Mouse (Mus musculus): ENCODE measurements around the gene Crb3. TPM values are rescaled to one million over a fixed set of nuclear protein-coding genes. Genes with fewer than 3 reads are reported as not detected.
A peak's percentile ranks its signal among the peaks of the same experiment; 100 is the strongest.

Gene Crb3
- polyA plus RNA-seq, 1 experiment, result 6.3 TPM

DNA sequence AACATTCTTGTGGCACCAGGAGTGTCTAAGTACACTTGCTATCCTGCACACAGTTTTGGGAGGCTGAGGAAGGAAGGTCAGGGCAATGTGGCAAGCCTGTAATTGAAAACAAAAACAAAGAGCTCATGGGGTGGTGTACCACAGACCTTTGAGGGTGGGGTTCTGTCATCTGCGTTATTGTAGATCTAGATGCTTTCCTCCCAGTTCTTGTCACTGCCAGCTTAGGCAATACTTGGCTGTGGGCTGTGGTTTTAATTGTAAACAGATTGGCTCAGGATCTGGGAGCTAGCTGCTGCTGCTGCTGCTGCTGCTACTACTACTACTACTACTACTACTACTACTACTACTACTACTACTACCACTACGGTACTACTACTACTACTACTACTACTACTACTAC is 43.4 kb downstream of the Crb3 start:
- Histone ChIP-seq H3K4me1 (ENCODE audit: control insufficient read depth, insufficient read depth, insufficient read length) (no peaks in the 10 kb centered on the region), H3K4me3 (ENCODE audit: extremely low read depth, insufficient read depth, insufficient read length) (no peak overlapping the region), H3K27me3 (ENCODE audit: control insufficient read depth, insufficient read depth, low read length) (no peaks in the 10 kb centered on the region), H3K27ac (ENCODE audit: insufficient read depth, low read length) (no peak overlapping the region), H3K36me3 (ENCODE audit: control insufficient read depth, insufficient read depth, low read length) (no peaks in the 10 kb centered on the region)
- 75% methylated on average over 2 of the region's 2 CpGs for WGBS
- no peak for DNase-seq (ENCODE audit: low read depth in 1 of 2, low spot score in 2 of 2)
- TF ChIP-seq POLR2A (IDR thresholded peaks at IDR 0.05; ENCODE audit: low read depth, low read length) (no peak), CTCF (IDR thresholded peaks at IDR 0.05; ENCODE audit: extremely low read depth, insufficient read depth, insufficient read length, insufficient replicate concordance) (no peak)

DNA sequence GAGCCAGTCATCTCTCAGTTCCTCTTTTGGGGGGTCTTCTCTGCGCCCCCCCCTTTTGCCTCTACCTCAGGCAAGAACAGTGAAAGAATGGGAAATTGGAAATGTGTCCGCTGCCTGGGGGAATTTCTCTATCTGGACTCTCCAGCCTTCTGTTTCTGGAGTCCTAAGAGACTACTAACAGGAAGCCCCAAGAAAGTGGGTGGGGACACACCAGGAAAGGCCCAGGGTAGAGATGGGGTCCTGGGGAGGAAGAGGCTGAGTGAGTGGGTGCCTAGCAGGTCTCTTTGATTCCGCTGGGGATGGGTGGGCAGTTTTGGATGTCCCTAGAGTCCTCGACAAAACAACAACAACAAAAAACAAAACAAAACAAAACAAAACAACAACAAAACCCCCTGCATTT is 45.6 kb downstream of the Crb3 start:
- Histone ChIP-seq H3K4me1 (ENCODE audit: control insufficient read depth, insufficient read depth, insufficient read length) (no peaks in the 10 kb centered on the region), H3K27me3 (ENCODE audit: control insufficient read depth, insufficient read depth, low read length) (no peaks in the 10 kb centered on the region), H3K4me3 (ENCODE audit: extremely low read depth, insufficient read depth, insufficient read length) (no peak overlapping the region), H3K36me3 (ENCODE audit: control insufficient read depth, insufficient read depth, low read length) (no peaks in the 10 kb centered on the region), H3K27ac (ENCODE audit: insufficient read depth, low read length) (no peak overlapping the region)
- TF ChIP-seq POLR2A (IDR thresholded peaks at IDR 0.05; ENCODE audit: low read depth, low read length), result no peak
- no peak for TF ChIP-seq CTCF (IDR thresholded peaks at IDR 0.05; ENCODE audit: extremely low read depth, insufficient read depth, insufficient read length, insufficient replicate concordance)
- DNase-seq (ENCODE audit: low read depth in 1 of 2, low spot score in 2 of 2), result no peak
- 25% methylated on average over 4 of the region's 4 CpGs for WGBS

DNA sequence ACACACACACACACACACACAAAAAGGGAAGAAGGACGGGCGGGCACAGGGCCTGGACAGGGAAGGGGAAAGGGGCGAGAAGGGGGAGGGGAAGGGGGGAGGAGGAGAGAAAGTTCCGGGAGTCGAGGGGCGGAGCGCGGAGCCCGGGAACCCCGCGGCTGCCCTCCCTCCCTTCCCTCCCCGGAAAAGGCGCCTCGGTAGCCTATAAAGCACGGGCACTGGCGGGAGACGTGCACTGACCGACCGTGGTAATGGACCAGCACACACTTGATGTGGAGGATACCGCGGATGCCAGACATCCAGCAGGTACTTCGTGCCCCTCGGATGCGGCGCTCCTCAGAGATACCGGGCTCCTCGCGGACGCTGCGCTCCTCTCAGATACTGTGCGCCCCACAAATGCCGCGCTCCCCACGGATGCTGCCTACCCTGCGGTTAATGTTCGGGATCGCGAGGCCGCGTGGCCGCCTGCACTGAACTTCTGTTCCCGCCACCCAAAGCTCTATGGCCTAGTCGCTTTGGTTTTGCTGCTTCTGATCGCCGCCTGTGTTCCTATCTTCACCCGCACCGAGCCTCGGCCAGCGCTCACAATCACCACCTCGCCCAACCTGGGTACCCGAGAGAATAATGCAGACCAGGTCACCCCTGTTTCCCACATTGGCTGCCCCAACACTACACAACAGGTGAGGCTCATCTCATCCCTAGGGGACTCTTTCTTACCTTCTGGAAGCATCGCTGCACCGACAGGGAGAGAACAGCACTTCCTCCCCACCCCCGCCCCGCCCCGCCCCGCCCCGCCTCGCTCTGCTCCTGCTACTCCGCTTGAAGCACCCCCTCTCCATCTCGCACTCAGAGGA is 46.5 kb downstream of the Crb3 start, which contains the start of gene Tnfsf9:
Gene Tnfsf9 (plus strand): TSS at position 145 of the 854 bp plus-strand sequence.
- peak in 1 of 2 experiments; percentile 19 for DNase-seq (ENCODE audit: low read depth in 1 of 2, low spot score in 2 of 2)

DNA sequence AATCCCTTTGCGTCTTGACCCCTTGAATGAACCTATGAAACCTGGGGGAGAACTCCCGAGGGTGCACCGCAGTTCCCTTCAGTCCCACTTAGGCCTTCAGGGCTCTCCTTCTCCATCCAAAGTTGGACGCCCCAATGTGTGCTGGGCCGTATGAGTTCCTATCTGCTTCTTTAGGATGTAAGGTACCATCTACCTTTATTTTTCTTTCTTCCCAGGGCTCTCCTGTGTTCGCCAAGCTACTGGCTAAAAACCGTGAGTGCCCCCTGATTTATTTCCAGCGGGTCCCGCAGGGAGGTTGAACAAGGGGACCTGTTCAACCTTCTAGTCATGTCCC is 47.1 kb downstream of the Crb3 start:
- Histone ChIP-seq H3K4me3 (ENCODE audit: extremely low read depth, insufficient read depth, insufficient read length) (peak overlapping the region; percentile 38; the same call in 1 of the 2 replicates), H3K4me1 (ENCODE audit: control insufficient read depth, insufficient read depth, insufficient read length) (no peaks in the 10 kb centered on the region), H3K27me3 (ENCODE audit: control insufficient read depth, insufficient read depth, low read length) (no peaks in the 10 kb centered on the region), H3K27ac (ENCODE audit: insufficient read depth, low read length) (no peak overlapping the region), H3K36me3 (ENCODE audit: control insufficient read depth, insufficient read depth, low read length) (no peaks in the 10 kb centered on the region)
- no peak for TF ChIP-seq CTCF (IDR thresholded peaks at IDR 0.05; ENCODE audit: extremely low read depth, insufficient read depth, insufficient read length, insufficient replicate concordance)
- TF ChIP-seq POLR2A (IDR thresholded peaks at IDR 0.05; ENCODE audit: low read depth, low read length), result no peak
- 44% methylated on average over 9 of the region's 9 CpGs for WGBS
- no peak for DNase-seq (ENCODE audit: low read depth in 1 of 2, low spot score in 2 of 2)

More for the DNA sequence above, 46.5 kb downstream of the Crb3 start, which contains the start of gene Tnfsf9:
- Histone ChIP-seq H3K4me3 (ENCODE audit: extremely low read depth, insufficient read depth, insufficient read length) (peak within 1 kb of the TSS; percentile 62), H3K4me1 (ENCODE audit: control insufficient read depth, insufficient read depth, insufficient read length) (no peaks in the 10 kb centered on the region), H3K27ac (ENCODE audit: insufficient read depth, low read length) (peak within 1 kb of the TSS; percentile 12; the same call in 1 of the 2 replicates), H3K27me3 (ENCODE audit: control insufficient read depth, insufficient read depth, low read length) (no peaks in the 10 kb centered on the region), H3K36me3 (ENCODE audit: control insufficient read depth, insufficient read depth, low read length) (no peaks in the 10 kb centered on the region)
- TF ChIP-seq POLR2A (IDR thresholded peaks at IDR 0.05; ENCODE audit: low read depth, low read length) (no peak), CTCF (IDR thresholded peaks at IDR 0.05; ENCODE audit: extremely low read depth, insufficient read depth, insufficient read length, insufficient replicate concordance) (no peak)
- WGBS, result 2% methylated on average over 60 of the region's 61 CpGs

DNA sequence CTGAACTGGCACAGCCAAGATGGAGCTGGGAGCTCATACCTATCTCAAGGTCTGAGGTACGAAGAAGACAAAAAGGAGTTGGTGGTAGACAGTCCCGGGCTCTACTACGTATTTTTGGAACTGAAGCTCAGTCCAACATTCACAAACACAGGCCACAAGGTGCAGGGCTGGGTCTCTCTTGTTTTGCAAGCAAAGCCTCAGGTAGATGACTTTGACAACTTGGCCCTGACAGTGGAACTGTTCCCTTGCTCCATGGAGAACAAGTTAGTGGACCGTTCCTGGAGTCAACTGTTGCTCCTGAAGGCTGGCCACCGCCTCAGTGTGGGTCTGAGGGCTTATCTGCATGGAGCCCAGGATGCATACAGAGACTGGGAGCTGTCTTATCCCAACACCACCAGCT is 48.2 kb downstream of the Crb3 start:
- Histone ChIP-seq H3K36me3 (ENCODE audit: control insufficient read depth, insufficient read depth, low read length) (no peaks in the 10 kb centered on the region), H3K4me3 (ENCODE audit: extremely low read depth, insufficient read depth, insufficient read length) (no peak overlapping the region)
- WGBS, result 91% methylated on average over 5 of the region's 5 CpGs

DNA sequence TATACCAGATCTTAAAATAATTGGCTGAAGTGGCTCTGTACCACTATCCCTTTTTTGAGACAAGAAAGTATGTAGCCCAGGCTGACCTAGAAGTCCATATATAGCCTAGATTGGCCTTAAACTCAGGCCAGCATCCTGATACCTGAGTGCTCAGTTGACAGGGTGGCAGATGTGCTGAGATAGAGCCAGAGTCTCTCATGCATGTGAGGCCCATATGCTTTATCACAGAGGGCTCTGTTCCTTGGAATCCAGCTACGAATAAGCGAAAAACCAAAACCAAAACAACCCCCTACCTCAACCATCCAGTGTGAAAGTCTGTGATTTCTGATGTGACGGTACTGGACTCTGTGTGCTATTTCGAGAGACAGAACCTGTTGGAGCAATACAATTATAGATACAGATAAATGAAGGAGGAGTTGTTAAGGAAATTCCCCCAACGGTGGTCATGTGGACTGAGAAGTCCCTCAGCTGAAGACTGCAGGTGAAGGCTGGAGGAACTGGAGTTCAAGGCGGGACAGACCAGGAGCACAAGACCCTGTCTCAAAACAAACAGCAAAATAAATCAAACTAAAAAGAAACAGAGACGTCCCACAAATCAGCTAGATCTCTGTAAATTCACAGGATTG is 49.2 kb downstream of the Crb3 start:
- Histone ChIP-seq H3K36me3 (ENCODE audit: control insufficient read depth, insufficient read depth, low read length) (no peaks in the 10 kb centered on the region), H3K4me3 (ENCODE audit: extremely low read depth, insufficient read depth, insufficient read length) (no peak overlapping the region), H3K4me1 (ENCODE audit: control insufficient read depth, insufficient read depth, insufficient read length) (no peaks in the 10 kb centered on the region), H3K27ac (ENCODE audit: insufficient read depth, low read length) (no peak overlapping the region), H3K27me3 (ENCODE audit: control insufficient read depth, insufficient read depth, low read length) (no peaks in the 10 kb centered on the region)
- TF ChIP-seq CTCF (IDR thresholded peaks at IDR 0.05; ENCODE audit: extremely low read depth, insufficient read depth, insufficient read length, insufficient replicate concordance) (no peak), POLR2A (IDR thresholded peaks at IDR 0.05; ENCODE audit: low read depth, low read length) (no peak)
- 85% methylated on average over 7 of the region's 7 CpGs for WGBS
- DNase-seq (ENCODE audit: low read depth in 1 of 2, low spot score in 2 of 2), result no peak

More for the DNA sequence above, 48.2 kb downstream of the Crb3 start:
- no peaks in the 10 kb centered on the region for H3K27me3 ChIP-seq (ENCODE audit: control insufficient read depth, insufficient read depth, low read length)
- TF ChIP-seq CTCF (IDR thresholded peaks at IDR 0.05; ENCODE audit: extremely low read depth, insufficient read depth, insufficient read length, insufficient replicate concordance) (no peak), POLR2A (IDR thresholded peaks at IDR 0.05; ENCODE audit: low read depth, low read length) (no peak)
- H3K4me1 ChIP-seq (ENCODE audit: control insufficient read depth, insufficient read depth, insufficient read length), result no peaks in the 10 kb centered on the region
- H3K27ac ChIP-seq (ENCODE audit: insufficient read depth, low read length), result no peak overlapping the region
- no peak for DNase-seq (ENCODE audit: low read depth in 1 of 2, low spot score in 2 of 2)
